In the genomic region with DNA sequence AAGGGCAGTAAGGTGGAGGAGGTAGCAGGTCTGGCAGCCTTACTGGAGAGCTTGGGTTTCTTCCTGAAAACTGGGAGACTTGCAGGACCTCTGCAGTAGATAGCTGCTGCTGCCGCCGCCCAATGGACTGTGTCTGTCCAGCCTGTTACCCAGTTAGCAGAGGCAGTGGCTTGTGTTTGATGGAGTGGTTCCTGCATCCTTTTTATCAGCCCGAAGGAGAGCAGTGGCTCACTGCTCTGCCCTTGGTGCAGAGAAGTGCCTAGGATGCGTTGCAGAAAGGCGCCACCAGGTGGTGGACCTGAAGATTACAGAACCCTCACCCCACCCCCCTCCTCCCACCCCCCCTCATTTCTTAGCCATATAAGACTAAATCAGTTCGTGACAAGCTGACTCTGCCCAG, we compare ENCODE assay signal across 9 mouse cellular contexts. TPM values are rescaled to one million over a fixed set of nuclear protein-coding genes. Genes with fewer than 3 reads are reported as not detected.
A peak's percentile ranks its signal among the peaks of the same experiment; 100 is the strongest.
DNase-seq lines count a peak whose midpoint lies in the region; ATAC-seq lines count a peak whose summit lies in the region.
"Had no signal": no experiment of that assay in that cellular context is flagged by ENCODE, and none has a peak within 500 bp of the region (broad histone marks: within the 10 kb centered on the region; RNA-seq: fewer than 3 reads in every experiment).

No protein-coding gene starts in this region.

- no peak for ATAC-seq in cerebellum, adult (ENCODE audit: insufficient number of reproducible peaks, low FRiP score, low TSS enrichment)
- ATAC-seq in erythroblast, adult 5-6 weeks (replicated peaks; ENCODE audit: low FRiP score, poor library complexity, severe bottlenecking), result peak; percentile 44; the same call in 1 of the 2 replicates
- peak; percentile 40; the same call in 1 of the 2 replicates for ATAC-seq in monocyte, adult 5-6 weeks (replicated peaks; ENCODE audit: insufficient number of reproducible peaks, low FRiP score, low TSS enrichment, poor library complexity, severe bottlenecking)
- ATAC-seq: Patski had no signal

- DNase-seq in cerebellum, adult 11 months, result peak; percentile 54
- peak; percentile 62 for DNase-seq in urinary bladder, postnatal 14 days (ENCODE audit: low spot score)
- no peak for DNase-seq in urinary bladder, adult 18-20 months (ENCODE audit: low spot score in 2 of 2)
- peak; percentile 77 to 80 for DNase-seq in kidney, postnatal 4 days
- DNase-seq in thymus, postnatal 36 days, result peak; percentile 72

RNA-seq across cellular contexts. Expression of gene Stk40, which starts 10.2 kb away (rescaled TPM):
- 3.8 and 4.0 TPM in 2 replicates for total RNA-seq in erythroblast, adult 5-6 weeks (2015; ENCODE audit: low replicate concordance)
- total RNA-seq in erythroblast, adult 5-6 weeks (2017; ENCODE audit: low replicate concordance), result 4.2 TPM in 2 replicates
- 37.1 to 68.5 TPM (median 61.2 TPM) in 3 replicates for total RNA-seq in monocyte, adult 5-6 weeks (2017)

RNA-seq across cellular contexts. Expression of gene Lsm10, which starts 17.5 kb away (rescaled TPM):
- 5.6 and 14.0 TPM in 2 replicates for total RNA-seq in erythroblast, adult 5-6 weeks (2015; ENCODE audit: low replicate concordance)
- total RNA-seq in erythroblast, adult 5-6 weeks (2017; ENCODE audit: low replicate concordance), result 2.0 and 6.5 TPM in 2 replicates
- 14.4 to 20.7 TPM (median 16.1 TPM) in 3 replicates for total RNA-seq in monocyte, adult 5-6 weeks (2017)

RNA-seq across cellular contexts. Expression of gene Eva1b, which starts 33.6 kb away (rescaled TPM):
- total RNA-seq in erythroblast, adult 5-6 weeks (2015; ENCODE audit: low replicate concordance), result not detected in 2 replicates
- not detected in 2 replicates for total RNA-seq in erythroblast, adult 5-6 weeks (2017; ENCODE audit: low replicate concordance)
- 1.2 to 2.6 TPM (median 2.5 TPM) in 3 replicates for total RNA-seq in monocyte, adult 5-6 weeks (2017)

RNA-seq across cellular contexts. Expression of gene Sh3d21, which starts 49.3 kb away (rescaled TPM):
- not detected in 2 replicates for total RNA-seq in erythroblast, adult 5-6 weeks (2015; ENCODE audit: low replicate concordance)
- 0.09 and 0.70 TPM in 2 replicates for total RNA-seq in erythroblast, adult 5-6 weeks (2017; ENCODE audit: low replicate concordance)
- 0.19 to 1.3 TPM in 2 of 3 replicates, not detected in the other for total RNA-seq in monocyte, adult 5-6 weeks (2017)

RNA-seq across cellular contexts. Expression of gene Oscp1, which starts 55.6 kb away (rescaled TPM):
- 1.2 and 3.3 TPM in 2 replicates for total RNA-seq in erythroblast, adult 5-6 weeks (2015; ENCODE audit: low replicate concordance)
- total RNA-seq in erythroblast, adult 5-6 weeks (2017; ENCODE audit: low replicate concordance), result 2.0 and 5.8 TPM in 2 replicates
- 0.10 to 0.21 TPM (median 0.19 TPM) in 3 replicates for total RNA-seq in monocyte, adult 5-6 weeks (2017)

Comparison
In these comparisons a context has a peak if more than half of its experiments do, and no peak if none do; other contexts are left out.
1. DNase-seq: peak in cerebellum, adult 11 months (single experiment), urinary bladder, postnatal 14 days (single experiment), kidney, postnatal 4 days (2 of 2) and thymus, postnatal 36 days (2 of 2); none in urinary bladder, adult 18-20 months (0 of 2).